Mouse (Mus musculus) layer of hippocampus, postnatal 36 days (tissue): ENCODE results near the gene Sulf2. TPM values are rescaled to one million over a fixed set of nuclear protein-coding genes. Genes with fewer than 3 reads are reported as not detected.
A peak's percentile ranks its signal among the peaks of the same experiment; 100 is the strongest.

ENCODE experiments used
- DNase-seq, 2 experiments: peaks; one replicate each; pipeline ENCODE4 v3.0.0; 2022
- total RNA-seq, 2 experiments: library from RNA; stranded (reverse); gene quantifications; 2 replicates each; pipeline ENCODE4 v1.2.3; 2021

Sulf2 gene
- total RNA-seq, 2 experiments from 2014 or later, result 110 to 111 TPM

DNA sequence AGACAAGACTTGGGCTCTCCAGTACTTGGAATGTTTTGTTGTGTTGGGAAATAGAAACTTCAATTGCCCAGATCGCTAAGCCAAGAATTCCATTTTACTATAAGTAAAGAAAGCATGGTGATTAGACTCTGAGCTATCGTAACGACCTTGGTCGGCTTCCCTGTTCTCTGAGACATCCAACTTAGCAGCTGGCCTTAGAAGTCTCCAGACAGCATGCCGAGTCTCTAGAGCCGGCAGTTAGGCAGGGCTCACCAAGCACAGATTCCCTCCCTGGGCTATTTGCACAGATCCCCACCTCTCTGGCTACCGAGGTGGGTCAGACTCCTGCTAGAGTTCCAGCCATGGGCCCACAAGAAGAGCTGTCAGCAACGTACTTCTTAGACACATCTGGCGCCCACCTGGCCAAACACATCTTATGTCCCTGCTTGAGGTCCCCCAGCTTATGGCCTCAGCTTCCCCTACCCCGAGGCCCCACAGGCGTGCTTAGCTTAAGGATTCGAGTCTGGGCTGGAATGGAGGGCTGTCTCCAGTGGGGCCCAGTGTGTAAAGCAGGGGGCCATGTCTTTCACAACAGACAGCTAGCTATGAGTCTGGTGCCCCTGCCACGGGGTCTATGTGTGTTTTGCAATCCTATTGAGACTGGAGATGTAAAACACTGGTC is 6.7 kb downstream of the Sulf2 start:
- no peak for DNase-seq

DNA sequence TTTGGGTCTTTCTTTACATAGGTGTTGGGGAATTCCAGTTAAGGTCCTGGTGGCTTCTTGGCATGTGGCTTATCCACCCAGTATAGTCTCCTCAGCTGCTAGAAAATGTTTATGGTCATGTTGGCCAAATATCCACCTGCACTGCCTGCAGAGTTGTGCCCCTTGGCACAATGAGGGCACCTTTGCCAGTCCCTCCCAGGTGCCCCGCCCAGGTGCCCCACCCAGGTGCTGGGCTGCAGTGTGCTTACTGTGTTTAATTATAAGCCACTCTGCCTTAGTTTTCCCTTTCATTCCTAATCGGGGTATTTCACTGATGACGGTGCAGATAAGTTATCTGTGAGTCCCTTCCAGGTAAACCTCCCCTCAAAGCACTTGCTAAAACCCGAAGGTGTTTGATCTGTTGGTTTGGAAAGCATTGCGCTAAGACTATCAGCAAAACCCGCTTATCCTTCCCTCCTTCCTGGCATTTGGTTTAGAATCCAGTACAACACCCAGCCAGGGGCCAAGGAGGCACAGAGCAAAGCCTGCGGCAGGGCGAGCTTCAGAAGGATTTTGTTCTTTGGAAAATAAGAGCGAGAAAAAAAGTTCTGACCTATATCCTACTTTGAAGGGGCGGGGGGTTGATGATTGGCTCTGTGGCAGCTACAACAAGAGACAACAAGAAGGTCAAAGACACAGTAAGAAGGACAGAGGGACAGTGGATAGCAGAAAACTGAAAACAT is 7.4 kb downstream of the Sulf2 start:
- no peak for DNase-seq

DNA sequence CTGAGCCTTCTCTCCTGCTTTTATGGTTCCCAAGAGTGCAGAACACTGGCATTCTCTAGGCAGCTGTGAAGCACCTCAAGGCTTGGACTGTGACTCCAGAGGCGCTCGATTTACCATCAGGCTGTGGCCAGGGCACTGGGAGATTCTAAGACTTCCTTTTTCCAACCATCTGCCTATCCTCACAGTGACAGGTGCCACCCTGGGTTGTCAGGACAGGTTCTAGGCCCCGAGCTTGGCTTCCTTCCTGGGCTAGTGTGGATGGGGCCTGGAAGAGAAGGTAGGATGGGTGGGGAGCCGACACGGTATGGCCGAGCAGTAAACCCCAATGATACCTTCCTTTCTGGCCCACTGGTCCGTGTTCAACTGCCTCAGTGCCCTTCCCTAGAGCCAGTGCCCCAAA is 9.0 kb downstream of the Sulf2 start:
- no peak for DNase-seq

DNA sequence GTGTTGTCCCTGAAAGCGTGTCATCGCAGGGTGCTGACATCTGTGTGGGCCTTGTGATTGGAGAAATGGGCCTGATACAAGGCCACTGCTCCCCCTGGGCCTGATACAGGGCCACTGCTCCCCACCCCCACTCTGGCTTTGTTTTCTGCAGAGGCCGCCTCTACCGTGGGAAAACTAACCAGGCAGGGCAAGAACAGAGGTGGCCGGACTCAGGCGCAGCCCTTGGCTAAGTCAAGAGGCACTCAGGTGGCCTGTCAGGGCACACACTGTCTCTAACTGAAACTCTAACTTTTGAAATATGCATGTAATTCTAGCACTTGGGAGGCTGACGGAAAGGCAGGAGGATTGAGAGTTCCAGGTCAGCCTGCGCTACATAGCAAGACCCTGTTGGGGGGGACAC is 10.4 kb downstream of the Sulf2 start:
- no peak for DNase-seq

DNA sequence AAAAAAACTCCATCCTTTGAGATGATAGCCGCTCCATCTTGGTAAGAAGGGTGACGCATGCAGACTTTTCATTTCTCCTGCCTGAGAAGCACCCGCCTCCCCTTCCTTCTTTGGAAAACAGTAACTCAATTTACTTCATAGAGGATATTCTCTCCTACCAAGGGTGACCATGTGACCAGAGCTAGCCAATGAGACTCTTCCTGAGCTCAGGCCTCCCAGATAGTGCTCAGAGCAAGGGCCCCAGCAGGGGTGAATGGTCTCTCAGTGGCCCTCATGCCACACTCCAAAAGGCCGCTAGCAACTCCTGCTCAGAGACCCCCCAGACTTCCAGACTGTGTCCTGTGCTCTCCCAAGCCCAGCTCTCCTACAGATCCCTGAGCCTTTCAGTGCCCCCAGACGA is 11.6 kb downstream of the Sulf2 start:
- DNase-seq, result peak in 1 of 2 experiments; percentile 24

DNA sequence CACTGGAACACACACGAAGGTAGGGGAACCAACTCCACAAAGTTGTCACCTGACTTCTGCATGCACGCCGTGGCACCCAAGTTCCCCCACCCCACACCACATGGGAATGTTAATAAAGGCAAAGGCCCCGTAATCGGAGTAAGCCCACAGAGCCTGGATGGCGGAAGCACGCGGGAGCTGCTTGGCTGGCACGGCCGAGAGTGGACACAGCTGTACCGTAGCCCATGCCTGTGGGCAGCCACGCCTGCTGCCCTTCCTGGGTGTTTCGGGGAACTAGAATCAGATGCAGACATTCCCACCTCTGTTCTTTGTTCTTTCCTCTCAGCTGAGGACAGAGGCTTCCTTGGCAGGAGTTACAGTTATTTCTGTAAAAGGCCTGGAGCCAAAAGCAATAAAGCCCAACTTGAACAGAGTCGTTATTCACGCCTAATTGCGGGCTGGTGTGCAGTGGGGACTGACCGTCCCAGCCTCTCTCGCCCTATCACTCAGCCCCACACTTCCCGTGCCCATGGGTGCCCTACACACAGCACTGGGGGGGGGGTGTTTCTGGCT is 12.8 kb downstream of the Sulf2 start:
- peak; percentile 38 to 45 for DNase-seq

DNA sequence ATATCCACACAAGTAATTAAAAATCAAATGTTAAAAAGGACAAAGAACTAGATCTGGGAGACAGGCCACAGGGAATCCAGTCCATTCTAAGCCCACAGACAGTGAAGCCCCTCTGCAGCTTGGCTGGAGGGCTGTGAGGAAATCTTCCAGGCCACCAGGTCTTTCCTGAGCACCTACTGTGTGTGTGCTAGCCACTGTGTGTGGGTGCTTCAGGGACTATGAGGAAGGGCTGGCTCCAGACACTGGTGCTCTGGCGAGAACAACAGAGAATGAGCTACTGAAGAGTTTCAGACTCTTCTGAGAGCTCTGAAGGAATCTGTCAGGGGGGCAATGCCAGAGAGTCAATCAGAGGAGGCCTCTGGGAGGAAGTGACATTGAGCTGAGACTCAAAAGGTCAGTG is 13.6 kb downstream of the Sulf2 start:
- no peak for DNase-seq

DNA sequence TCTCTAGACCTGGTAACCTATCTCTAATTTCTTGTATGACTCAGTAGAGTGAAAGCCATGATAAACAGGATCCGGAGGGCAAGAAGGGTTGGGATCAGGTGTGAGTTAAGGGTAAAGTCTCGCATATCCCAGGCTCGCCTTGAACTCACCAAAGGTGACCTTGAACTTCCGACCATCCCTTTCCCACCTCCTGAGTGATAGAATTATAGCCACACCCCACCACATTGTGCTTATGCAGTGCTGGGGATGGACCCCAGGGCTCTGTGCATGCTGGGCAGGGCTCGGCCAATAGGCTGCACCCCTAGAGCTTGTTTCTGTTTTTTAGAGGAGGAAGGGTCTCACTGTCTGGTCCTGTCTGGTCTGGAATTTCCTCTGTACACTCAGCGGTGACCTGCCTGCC is 14.4 kb downstream of the Sulf2 start:
- no peak for DNase-seq

DNA sequence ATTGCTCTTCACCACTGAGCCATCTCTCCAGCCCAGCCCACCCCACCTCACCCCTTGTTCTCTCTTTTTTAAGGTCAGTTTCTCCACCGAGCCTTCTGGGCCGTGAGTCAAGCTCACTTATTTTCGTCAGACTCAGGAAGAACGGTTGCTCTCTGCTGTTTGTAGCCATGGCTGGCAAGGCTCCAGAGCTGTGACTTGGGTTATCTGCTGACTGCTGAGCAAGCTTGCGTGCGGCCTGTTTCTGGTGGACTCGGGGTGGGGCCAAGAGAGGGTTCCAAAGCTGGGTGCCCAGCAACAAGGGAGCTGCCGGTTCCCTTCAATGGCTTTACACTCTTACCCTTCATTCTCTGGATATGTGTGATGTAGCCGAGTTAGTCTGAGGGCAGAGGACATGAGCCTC is 15.0 kb downstream of the Sulf2 start:
- peak; percentile 33 to 38 for DNase-seq

DNA sequence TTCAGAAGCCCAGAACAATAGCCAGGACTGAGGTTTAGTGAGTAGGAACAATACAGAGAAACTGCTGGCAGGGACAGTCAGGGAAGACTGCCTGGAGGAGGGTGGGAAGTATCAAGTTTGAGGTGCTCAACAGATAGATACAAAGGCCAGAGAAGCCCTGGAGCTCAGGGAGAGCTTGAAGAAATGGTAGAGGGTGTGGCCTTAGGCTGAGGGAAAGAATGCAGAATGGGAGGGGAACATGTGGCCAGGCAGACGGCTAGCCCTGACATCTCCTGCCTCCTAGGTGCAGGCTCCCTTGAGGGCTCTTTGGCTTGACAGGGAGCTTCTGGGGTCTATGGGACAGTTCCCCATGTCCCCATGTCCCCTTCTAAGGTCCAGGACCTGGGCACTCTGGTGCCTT is 17.2 kb downstream of the Sulf2 start:
- no peak for DNase-seq

DNA sequence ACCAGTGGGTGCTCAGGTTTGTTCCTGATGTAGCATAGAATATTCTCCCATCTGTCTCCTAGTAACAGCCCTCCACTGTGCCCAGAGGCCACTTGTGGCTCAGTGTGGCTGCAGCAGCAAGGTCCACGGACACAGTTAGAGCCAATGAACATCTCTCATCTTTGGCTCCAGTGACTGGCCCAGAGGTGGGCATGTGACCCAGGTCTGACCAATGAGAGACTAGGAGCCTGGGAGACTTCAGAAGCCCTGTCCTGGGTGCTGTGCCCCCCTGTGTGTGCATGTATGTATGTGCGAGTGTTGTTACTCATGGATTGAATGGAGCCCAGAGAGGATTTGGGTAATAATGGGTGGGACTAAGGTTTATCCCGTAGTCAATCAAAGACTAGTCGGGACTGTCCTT is 18.0 kb downstream of the Sulf2 start:
- no peak for DNase-seq

DNA sequence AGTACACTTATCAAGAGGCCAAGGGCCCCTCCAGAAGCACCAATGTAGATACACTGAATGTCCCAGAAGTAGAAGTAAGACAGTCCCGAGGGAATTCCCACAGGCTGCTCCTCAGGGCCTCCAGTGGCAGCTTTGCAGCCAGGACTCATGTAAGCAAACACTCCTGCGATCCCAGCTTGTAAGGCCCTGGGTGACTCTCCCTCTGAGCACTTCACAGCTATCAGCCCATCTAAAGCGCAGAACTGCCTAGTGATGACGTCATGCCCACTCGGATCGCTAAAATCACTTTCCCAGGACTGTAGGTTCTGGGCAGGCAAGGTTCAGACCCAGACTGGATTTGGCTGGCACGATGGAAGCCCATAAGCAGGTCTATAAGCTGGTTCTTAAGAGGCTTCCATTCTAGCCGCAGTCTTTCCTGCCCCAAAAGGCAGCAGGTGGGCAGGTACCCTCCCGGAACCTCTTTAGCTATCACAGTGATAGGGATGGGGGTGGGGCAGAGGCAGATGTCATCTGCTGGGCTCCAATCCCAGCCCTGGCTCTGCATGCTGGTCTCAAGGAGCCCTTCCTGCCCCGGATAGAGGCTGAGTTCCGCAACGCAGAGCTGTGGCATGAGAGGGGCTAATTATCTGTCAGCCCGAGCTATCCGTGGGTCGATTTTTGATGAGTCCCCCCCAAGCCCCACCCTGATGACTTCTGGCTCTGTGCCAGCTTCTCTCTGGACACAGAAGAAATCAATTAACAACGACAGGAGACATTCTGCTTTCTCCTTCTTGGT is 19.6 kb downstream of the Sulf2 start:
- DNase-seq, result no peak

DNA sequence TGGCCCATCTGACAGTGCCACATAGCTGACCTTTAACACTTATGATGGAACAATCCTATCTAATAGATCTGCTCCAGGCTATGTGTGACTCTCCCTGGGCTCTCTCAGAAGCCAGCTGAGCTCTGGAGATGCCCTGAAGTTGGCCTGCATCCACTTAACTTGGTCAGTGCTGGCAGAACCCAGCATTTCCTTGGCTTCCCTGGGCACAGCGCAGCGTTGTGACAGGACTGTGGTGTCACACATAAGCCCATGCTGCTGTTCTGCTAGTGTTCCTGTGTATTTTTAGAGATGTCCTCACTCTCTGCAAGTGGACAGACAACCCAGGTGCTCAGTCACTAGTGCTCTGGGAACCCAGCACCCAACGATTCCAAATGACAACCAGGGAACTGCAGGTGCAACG is 26.7 kb downstream of the Sulf2 start:
- DNase-seq, result no peak

DNA sequence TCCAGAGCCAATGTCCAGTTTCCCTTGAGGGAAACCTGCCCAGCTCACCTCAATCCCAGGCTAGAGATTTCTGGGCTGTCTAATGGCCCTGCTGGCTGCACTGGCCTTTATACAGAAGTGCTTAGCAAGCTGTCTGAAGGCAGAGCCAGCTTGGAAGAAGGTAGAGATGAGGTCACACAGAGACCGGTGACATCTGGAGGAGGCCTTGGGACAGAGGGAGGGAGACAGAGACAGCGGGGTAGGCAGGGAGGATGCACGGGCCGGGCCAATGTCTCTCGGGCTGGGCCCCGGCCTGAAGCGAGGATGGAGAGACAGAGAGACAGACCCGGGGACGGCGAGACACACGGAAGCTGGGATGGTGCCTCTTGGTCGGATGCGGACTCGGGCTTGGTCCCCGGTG is 27.4 kb downstream of the Sulf2 start:
- no peak for DNase-seq

DNA sequence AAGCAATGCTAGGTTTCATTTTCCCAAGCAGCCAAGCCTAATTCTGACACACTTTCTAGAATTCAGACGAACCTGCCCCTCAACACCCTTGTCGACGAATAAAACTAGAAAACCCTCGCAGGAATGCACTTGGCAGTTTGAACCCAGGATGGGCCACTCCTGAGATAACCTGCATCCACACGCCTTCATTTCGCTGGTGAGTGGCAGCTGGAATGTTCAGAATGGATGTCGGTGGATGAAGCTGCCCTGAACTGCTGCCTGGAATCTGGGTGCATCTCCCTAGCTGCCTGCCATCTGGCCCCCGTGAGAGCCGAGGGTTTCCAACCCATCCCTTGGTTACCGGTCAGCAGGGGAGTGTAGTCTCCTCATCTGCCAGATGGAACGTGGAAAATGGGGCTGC is 29.1 kb downstream of the Sulf2 start:
- DNase-seq, result no peak

DNA sequence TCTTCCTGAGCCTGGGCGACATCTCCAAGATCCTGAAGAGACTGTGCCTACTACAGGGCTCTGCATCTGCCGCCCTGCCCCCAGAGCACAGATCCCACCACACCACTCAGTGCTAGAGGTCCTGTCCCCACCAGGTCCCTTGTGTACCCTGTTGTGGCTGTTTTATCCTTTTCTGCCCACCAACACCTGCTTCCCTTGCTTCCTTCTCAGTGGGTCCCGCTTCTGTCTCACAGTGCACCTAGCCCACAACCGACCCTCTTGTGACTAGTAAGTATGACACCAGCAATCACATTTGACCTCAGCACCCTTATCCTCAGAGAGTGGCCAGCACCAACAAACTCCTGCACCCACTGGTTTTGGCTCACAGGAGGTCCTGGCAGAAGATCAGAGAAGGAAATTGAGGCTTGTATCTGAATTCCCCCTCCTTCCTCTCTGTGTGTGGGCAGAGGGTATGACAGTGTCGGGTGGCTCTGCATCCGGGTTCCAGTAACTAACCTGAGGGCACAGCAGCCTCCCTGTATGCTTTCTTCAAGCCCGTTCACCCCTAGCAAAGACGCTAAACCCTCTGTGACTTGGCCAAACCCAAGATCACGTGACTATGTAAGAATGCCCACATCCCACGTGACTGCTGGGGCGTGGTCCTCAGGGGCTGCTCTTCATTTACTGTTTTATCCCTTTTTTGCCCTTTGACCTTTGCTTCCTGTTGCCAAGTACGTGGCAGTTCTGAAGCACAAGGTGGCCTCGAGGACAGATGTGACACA is 29.8 kb downstream of the Sulf2 start:
- no peak for DNase-seq

DNA sequence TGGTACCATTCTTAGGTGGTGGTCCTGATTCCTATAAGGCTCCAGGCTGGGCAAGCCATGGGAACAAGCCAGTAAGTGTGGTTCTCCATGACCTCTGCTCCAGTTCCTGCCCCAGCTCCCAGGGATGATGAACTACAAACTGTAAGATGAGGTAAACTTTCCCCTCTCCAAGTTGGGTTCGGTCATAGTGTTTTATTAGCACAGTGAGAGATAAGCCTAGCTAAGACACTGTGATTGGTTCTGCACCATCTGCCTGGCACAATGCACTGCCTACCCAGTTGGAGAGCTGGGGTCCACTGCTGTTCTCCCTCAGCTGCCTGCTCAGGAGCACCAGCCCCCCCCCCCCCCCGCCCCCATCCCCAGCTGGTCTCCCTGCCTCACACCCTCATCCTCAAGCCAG is 30.4 kb downstream of the Sulf2 start:
- DNase-seq, result no peak

DNA sequence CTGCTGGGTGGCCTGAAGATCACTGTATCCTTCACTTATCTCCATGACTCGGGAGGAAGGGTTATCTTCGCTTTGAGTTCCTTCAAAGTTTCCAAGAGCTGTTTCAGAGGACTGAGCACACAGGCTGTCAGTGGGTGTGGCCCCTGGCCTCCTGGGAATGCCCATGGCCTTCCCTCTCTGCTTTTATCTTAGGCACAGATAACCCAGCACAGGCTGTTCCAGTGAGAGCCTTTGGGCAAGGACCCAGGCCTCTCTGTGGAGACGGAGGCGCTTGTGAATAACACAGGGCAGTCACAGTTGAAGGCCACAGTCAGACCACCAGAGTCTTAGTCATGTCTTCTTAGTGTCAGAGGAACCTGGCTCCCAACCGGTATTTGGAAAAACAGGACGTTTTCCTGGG is 32.7 kb downstream of the Sulf2 start:
- DNase-seq, result no peak

DNA sequence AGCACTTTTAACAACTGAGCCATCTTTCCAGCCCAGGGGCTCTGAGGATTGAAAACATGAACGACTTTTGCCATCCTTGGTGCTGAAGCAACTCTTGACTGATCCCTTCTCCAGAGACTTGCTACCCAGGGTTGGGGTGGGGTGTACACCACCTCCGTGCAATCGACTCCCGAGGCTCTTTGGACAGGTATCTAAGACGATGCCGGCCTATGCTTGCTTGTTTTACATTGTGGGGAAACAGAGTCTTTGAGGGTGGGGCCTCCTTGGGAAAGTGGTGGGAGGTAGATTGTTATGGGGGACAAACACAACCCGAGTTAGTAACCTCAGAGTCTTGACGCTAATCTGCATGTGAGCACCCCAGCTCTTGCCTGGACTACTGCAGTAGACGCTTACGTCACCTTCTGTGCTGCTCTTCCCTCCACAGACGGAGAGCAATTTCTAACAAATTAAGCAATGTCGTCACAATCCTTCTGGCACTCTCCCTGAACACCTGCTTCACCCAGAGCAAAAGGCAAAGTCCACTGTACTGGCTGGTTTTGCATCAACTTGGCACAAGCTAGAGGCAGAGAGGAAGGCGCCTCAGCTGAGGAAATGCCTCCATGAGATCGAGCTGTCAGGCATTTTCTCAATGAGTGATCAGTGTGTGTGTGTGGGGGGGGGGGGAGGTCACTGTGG is 33.6 kb downstream of the Sulf2 start:
- DNase-seq, result no peak

DNA sequence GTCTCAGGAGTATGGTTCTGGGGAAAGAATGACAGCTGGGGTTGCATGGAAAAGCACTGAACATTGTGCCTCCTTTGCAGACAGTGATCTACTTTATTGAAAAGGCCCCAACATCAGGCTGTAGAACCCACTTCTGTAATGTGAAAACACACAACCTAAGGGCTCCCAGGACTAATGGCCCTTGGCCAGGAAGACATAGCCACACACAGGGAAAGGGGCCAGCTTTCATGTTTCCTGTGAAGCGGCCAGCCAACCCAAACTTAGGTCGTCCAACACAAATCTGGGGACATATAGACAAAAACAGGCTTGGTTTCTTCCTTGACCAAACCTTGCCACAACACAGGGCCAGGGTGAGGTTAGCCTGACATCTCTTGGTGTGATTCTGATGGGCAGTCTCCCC is 35.5 kb downstream of the Sulf2 start:
- no peak for DNase-seq

DNA sequence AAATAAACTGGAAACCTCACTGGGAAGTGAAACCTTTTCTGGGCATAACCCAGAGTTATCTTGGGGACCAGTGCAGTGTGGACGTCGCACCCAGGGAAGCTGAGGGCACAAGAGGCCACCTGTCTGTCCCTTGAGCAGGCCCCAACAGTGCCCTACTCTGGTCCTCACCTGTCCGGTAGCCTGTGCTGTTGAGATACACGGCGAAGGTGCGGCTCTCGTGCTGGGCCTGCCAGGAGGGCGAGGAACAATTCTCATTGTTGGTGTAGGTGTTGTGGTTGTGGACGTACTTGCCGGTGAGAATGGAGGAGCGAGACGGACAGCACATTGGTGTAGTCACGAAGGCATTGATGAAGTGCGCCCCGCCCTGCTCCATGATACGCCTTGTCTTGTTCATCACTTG is 38.8 kb downstream of the Sulf2 start:
- DNase-seq, result no peak

DNA sequence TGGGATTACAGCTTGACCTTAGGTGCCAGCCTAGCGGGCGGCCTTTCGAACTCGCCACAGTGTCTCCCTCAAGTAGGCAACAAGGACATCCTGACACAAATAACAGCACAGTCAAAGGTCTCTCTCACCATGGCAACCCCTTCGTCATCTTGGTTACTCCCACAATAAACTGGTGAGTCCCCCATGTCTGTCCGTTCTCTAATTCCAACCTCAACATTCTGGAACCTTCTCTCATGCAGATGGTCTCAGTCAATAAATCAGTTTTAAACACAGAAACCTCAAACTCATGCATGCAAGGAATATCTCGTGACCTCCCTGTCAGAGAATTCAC is 39.2 kb downstream of the Sulf2 start:
- no peak for DNase-seq
